Mouse (Mus musculus) retina, postnatal 1 day (tissue): Measurements from ENCODE around the gene Atl3.

Experiments
- DNase-seq: peaks from one replicate; pipeline ENCODE4 v3.0.0-alpha.2; 2012

Gene Atl3

GRCm38 (mm10) chr19:7563676-7564075 is 69.8 kb downstream of the Atl3 start:
- no peak for DNase-seq

GRCm38 (mm10) chr19:7564457-7564856 is 70.6 kb downstream of the Atl3 start:
- DNase-seq, result no peak

- no peak for DNase-seq
Observed at GRCm38 (mm10) chr19:7566826-7567225, 73.0 kb downstream of the Atl3 start.

- no peak for DNase-seq
Observed at GRCm38 (mm10) chr19:7568364-7568763, 74.5 kb downstream of the Atl3 start.

GRCm38 (mm10) chr19:7569650-7570049 is 75.8 kb downstream of the Atl3 start:
- DNase-seq, result no peak

GRCm38 (mm10) chr19:7576180-7576579 is 82.3 kb downstream of the Atl3 start:
- DNase-seq, result no peak

- DNase-seq, result no peak
Observed at GRCm38 (mm10) chr19:7577710-7578109, 83.9 kb downstream of the Atl3 start.

- no peak for DNase-seq
Observed at GRCm38 (mm10) chr19:7581042-7581441, 87.2 kb downstream of the Atl3 start.

- DNase-seq, result no peak
Observed at GRCm38 (mm10) chr19:7583101-7583500, 89.3 kb downstream of the Atl3 start.

- DNase-seq, result no peak
Observed at GRCm38 (mm10) chr19:7583599-7583998, 89.8 kb downstream of the Atl3 start.

- no peak for DNase-seq
Observed at GRCm38 (mm10) chr19:7585279-7585678, 91.4 kb downstream of the Atl3 start.

GRCm38 (mm10) chr19:7585764-7586163 is 91.9 kb downstream of the Atl3 start:
- DNase-seq, result no peak
